Mouse (Mus musculus) CD4-positive, CD25-positive, alpha-beta regulatory T cell, adult 2 months (primary cell): Measurements from ENCODE around the gene Thap3.

ENCODE experiments used
- DNase-seq: peaks from one replicate; pipeline ENCODE4 v3.0.0-alpha.2; 2012; ENCODE audit warnings: low read depth, low spot score

The Thap3 gene

GRCm38 (mm10) chr4:151988342-151989109 is at the start of gene Thap3:
Gene Thap3, minus strand, starts transcription at chr4:151988997.
- peak; percentile 89 for DNase-seq

- DNase-seq = peak; percentile 51
Measured at GRCm38 (mm10) chr4:152038225-152038984, 49.6 kb upstream of the Thap3 start, which contains the start of gene Tas1r1. Gene Tas1r1, minus strand, starts transcription at chr4:152038568.

- peak; percentile 26 for DNase-seq
Measured at GRCm38 (mm10) chr4:152036464-152036863, 47.7 kb upstream of the Thap3 start.

- DNase-seq = no peak
Measured at GRCm38 (mm10) chr4:152032922-152033321, 44.1 kb upstream of the Thap3 start.

- no peak for DNase-seq
Measured at GRCm38 (mm10) chr4:152029997-152030396, 41.2 kb upstream of the Thap3 start.

GRCm38 (mm10) chr4:152029087-152029486 is 40.3 kb upstream of the Thap3 start:
- DNase-seq = peak; percentile 60

GRCm38 (mm10) chr4:152028456-152028855 is 39.7 kb upstream of the Thap3 start:
- DNase-seq = no peak

GRCm38 (mm10) chr4:152027524-152027923 is 38.7 kb upstream of the Thap3 start, which contains the start of gene Zbtb48:
Gene Zbtb48, minus strand, starts transcription at chr4:152027671.
- peak; percentile 96 for DNase-seq

- DNase-seq = no peak
Measured at GRCm38 (mm10) chr4:152026751-152027508, 38.1 kb upstream of the Thap3 start.

GRCm38 (mm10) chr4:152024525-152024924 is 35.7 kb upstream of the Thap3 start:
- DNase-seq = no peak

- DNase-seq = no peak
Measured at GRCm38 (mm10) chr4:152022506-152022905, 33.7 kb upstream of the Thap3 start.

- DNase-seq = no peak
Measured at GRCm38 (mm10) chr4:152021568-152022097, 32.8 kb upstream of the Thap3 start.

GRCm38 (mm10) chr4:152020024-152020423 is 31.2 kb upstream of the Thap3 start:
- no peak for DNase-seq

GRCm38 (mm10) chr4:152019073-152019472 is 30.3 kb upstream of the Thap3 start:
- DNase-seq = no peak

GRCm38 (mm10) chr4:152013036-152013813 is 24.4 kb upstream of the Thap3 start:
- no peak for DNase-seq

- no peak for DNase-seq
Measured at GRCm38 (mm10) chr4:152012109-152012508, 23.3 kb upstream of the Thap3 start.

GRCm38 (mm10) chr4:152011171-152011760 is 22.5 kb upstream of the Thap3 start:
- DNase-seq = no peak

GRCm38 (mm10) chr4:152010707-152011134 is 21.9 kb upstream of the Thap3 start:
- DNase-seq = no peak

GRCm38 (mm10) chr4:152010091-152010706 is 21.4 kb upstream of the Thap3 start:
- peak; percentile 49 for DNase-seq
